Mouse (Mus musculus): ENCODE results near the gene Bmpr1a. TPM values are rescaled to one million over a fixed set of nuclear protein-coding genes. Genes with fewer than 3 reads are reported as not detected.
A peak's percentile ranks its signal among the peaks of the same experiment; 100 is the strongest.

The Bmpr1a gene
- total RNA-seq, 2 experiments from 2014 or later: 58.6 to 74.3 TPM

GRCm38 (mm10) chr14:34508187-34508840 lies 5.2 kb upstream of the Bmpr1a start:
- peak; percentile 79 to 81 for DNase-seq

GRCm38 (mm10) chr14:34505309-34505708 lies 2.2 kb upstream of the Bmpr1a start:
- no peak for DNase-seq

GRCm38 (mm10) chr14:34504377-34504776 lies 1.2 kb upstream of the Bmpr1a start:
- DNase-seq: no peak

- no peak for DNase-seq
Observed at GRCm38 (mm10) chr14:34503759-34504158, 618 bp upstream of the Bmpr1a start.

GRCm38 (mm10) chr14:34502475-34503324 lies 441 bp downstream of the Bmpr1a start:
- peak; percentile 92 to 93 for DNase-seq

GRCm38 (mm10) chr14:34501804-34502474 lies 1.2 kb downstream of the Bmpr1a start:
- peak; percentile 57 to 66 for DNase-seq

- no peak for DNase-seq
Observed at GRCm38 (mm10) chr14:34501447-34501803, 1.7 kb downstream of the Bmpr1a start.

GRCm38 (mm10) chr14:34500309-34500708 lies 2.8 kb downstream of the Bmpr1a start:
- DNase-seq: no peak

- peak in 1 of 2 experiments; percentile 32 for DNase-seq
Observed at GRCm38 (mm10) chr14:34499664-34500063, 3.5 kb downstream of the Bmpr1a start.

GRCm38 (mm10) chr14:34497346-34497745 lies 5.8 kb downstream of the Bmpr1a start:
- DNase-seq: peak in 1 of 2 experiments; percentile 42

- DNase-seq: no peak
Observed at GRCm38 (mm10) chr14:34493682-34494081, 9.5 kb downstream of the Bmpr1a start.

GRCm38 (mm10) chr14:34492688-34493087 lies 10.5 kb downstream of the Bmpr1a start:
- no peak for DNase-seq

GRCm38 (mm10) chr14:34490965-34491364 lies 12.2 kb downstream of the Bmpr1a start:
- DNase-seq: no peak

GRCm38 (mm10) chr14:34489928-34490327 lies 13.2 kb downstream of the Bmpr1a start:
- peak in 1 of 2 experiments; percentile 30 for DNase-seq

- no peak for DNase-seq
Observed at GRCm38 (mm10) chr14:34486169-34486568, 17.0 kb downstream of the Bmpr1a start.

GRCm38 (mm10) chr14:34483469-34484341 lies 19.4 kb downstream of the Bmpr1a start:
- DNase-seq: no peak

GRCm38 (mm10) chr14:34471591-34471990 lies 31.6 kb downstream of the Bmpr1a start:
- DNase-seq: peak in 1 of 2 experiments; percentile 17

- no peak for DNase-seq
Observed at GRCm38 (mm10) chr14:34466291-34466690, 36.9 kb downstream of the Bmpr1a start.

- DNase-seq: no peak
Observed at GRCm38 (mm10) chr14:34459386-34459785, 43.8 kb downstream of the Bmpr1a start.

- peak in 1 of 2 experiments; percentile 51 for DNase-seq
Observed at GRCm38 (mm10) chr14:34458880-34459279, 44.3 kb downstream of the Bmpr1a start.

- DNase-seq: no peak
Observed at GRCm38 (mm10) chr14:34454282-34454681, 48.9 kb downstream of the Bmpr1a start.

- no peak for DNase-seq
Observed at GRCm38 (mm10) chr14:34453648-34454047, 49.5 kb downstream of the Bmpr1a start.

All from adrenal gland, postnatal 36 days (tissue).